Mouse (Mus musculus): ENCODE data around the gene Pogz. TPM values are rescaled to one million over a fixed set of nuclear protein-coding genes. Genes with fewer than 3 reads are reported as not detected.

Gene Pogz
- 22.7 and 23.4 TPM in 2 replicates for polyA plus RNA-seq (2015; fragmentation: Nextera tagmentation; extraction: Ambion mirVana)

DNA sequence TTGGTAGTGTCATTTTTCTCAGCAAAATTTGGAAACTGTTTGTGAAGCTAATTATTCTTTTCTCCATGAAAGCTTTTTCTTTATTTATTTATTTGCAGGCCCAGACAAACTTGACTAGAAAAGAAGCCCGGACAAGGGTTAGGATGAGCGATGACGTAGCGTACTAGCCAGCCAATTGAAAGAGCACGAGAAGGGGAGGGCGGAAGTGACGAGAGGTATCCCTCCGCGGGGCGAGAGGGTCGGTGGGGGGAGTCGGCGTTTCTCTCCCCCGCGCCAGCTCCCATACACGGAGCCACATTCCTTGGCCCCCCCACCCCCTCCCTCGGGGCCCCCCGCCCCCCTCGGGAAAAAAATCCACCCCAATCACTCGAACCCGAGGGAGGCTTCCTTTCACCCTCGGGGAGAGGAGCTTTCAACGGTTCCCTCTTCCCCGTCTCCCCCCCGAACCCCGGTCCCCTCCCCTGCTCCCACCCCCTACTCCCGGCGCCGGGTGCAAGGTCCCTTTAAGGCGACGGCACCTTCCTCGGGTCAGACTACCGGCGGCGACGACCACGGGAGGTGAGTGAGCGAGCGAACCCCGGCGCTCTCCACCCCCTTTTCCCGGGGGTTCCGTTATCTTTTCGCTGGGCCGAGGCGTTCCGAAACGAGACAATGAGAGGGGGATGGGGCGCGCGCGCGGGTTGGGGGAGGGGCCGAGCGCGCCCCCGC is at the start of gene Pogz:
Pogz (plus strand) TSS at position 385 of the 708 bp plus-strand sequence.
- Histone ChIP-seq H3K4me1 (replicated peaks) (peaks cover 26% of the 10 kb centered on the region), H3K4me3 (peak within 1 kb of the TSS; percentile 66), H3K27me3 (peaks cover 12% of the 10 kb centered on the region; the same call in 1 of the 2 replicates), H3K9me3 (no peaks in the 10 kb centered on the region), H3K36me3 (no peaks in the 10 kb centered on the region), H3K9ac (peak within 1 kb of the TSS; percentile 86), H3K4me2 (peak within 1 kb of the TSS; percentile 79), H3K27ac (peak within 1 kb of the TSS; percentile 100)
- peak; percentile 93 for ATAC-seq (ENCODE audit: low FRiP score)
- 2% methylated on average over 42 of the region's 57 CpGs for WGBS

GRCm38 (mm10) chr3:94789071-94789470 is 48.3 kb upstream of the Pogz start:
- H3K4me3 ChIP-seq, result no peak overlapping the region
- H3K36me3 ChIP-seq, result no peaks in the 10 kb centered on the region
- H3K27ac ChIP-seq, result no peak overlapping the region
- H3K4me2 ChIP-seq, result no peak overlapping the region
- WGBS, result 96% methylated on average over 1 of the region's 1 CpGs
- H3K4me1 ChIP-seq (replicated peaks), result peaks cover 13% of the 10 kb centered on the region
- no peak for ATAC-seq (ENCODE audit: low FRiP score)
- H3K9me3 ChIP-seq, result no peaks in the 10 kb centered on the region
- 0 out of 2 replicates have a peak, but pooled peaks cover 6% of the 10 kb centered on the region for H3K27me3 ChIP-seq
- H3K9ac ChIP-seq, result no peak overlapping the region

GRCm38 (mm10) chr3:94789516-94789915 is 47.9 kb upstream of the Pogz start:
- 88% methylated on average over 2 of the region's 2 CpGs for WGBS
- H3K9me3 ChIP-seq, result no peaks in the 10 kb centered on the region
- no peak overlapping the region for H3K9ac ChIP-seq
- H3K4me2 ChIP-seq, result no peak overlapping the region
- H3K4me1 ChIP-seq (replicated peaks), result peaks cover 13% of the 10 kb centered on the region
- no peak overlapping the region for H3K27ac ChIP-seq
- H3K36me3 ChIP-seq, result no peaks in the 10 kb centered on the region
- ATAC-seq (ENCODE audit: low FRiP score), result no peak
- no peak overlapping the region for H3K4me3 ChIP-seq
- 0 out of 2 replicates have a peak, but pooled peaks cover 4% of the 10 kb centered on the region for H3K27me3 ChIP-seq

- no peak for ATAC-seq (ENCODE audit: low FRiP score)
- WGBS, result 88% methylated on average over 2 of the region's 2 CpGs
- H3K4me2 ChIP-seq, result no peak overlapping the region
These were observed 45.1 kb upstream of the Pogz start for GRCm38 (mm10) chr3:94792258-94792657.

GRCm38 (mm10) chr3:94793672-94794071 is 43.7 kb upstream of the Pogz start:
- H3K9ac ChIP-seq, result no peak overlapping the region
- no peaks in the 10 kb centered on the region for H3K4me1 ChIP-seq (replicated peaks)
- H3K27me3 ChIP-seq, result no peaks in the 10 kb centered on the region
- H3K4me3 ChIP-seq, result no peak overlapping the region
- 90% methylated on average over 2 of the region's 2 CpGs for WGBS
- H3K36me3 ChIP-seq, result no peaks in the 10 kb centered on the region
- no peak for ATAC-seq (ENCODE audit: low FRiP score)
- no peaks in the 10 kb centered on the region for H3K9me3 ChIP-seq
- H3K27ac ChIP-seq, result no peak overlapping the region
- H3K4me2 ChIP-seq, result no peak overlapping the region

More at GRCm38 (mm10) chr3:94792258-94792657, 45.1 kb upstream of the Pogz start:
- Histone ChIP-seq H3K9me3 (no peaks in the 10 kb centered on the region), H3K27ac (no peak overlapping the region), H3K4me1 (replicated peaks) (peaks cover 4% of the 10 kb centered on the region), H3K27me3 (no peaks in the 10 kb centered on the region), H3K9ac (no peak overlapping the region), H3K36me3 (no peaks in the 10 kb centered on the region), H3K4me3 (no peak overlapping the region)

DNA sequence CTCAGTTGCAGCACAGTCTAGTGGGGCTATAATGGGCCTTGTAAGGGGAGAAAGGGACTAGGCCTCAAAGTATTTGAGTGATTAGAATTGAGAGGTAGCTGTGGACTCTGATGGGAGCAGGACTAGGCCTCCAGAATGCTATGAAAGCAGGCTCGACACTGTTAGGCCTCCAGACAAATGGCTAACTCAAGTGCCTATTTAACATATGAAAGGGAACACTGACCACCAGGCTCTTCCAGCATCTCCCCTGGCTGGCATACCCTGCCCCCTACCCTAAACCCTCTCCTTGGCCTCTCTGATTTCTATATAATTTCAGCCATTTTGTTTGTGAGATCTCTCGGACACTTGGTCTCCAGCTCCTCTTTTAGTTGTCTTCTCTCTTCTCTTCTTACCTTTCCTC is 43.0 kb upstream of the Pogz start:
- H3K9me3 ChIP-seq, result no peaks in the 10 kb centered on the region
- H3K9ac ChIP-seq, result no peak overlapping the region
- H3K27me3 ChIP-seq, result no peaks in the 10 kb centered on the region
- H3K4me3 ChIP-seq, result no peak overlapping the region
- 56% methylated on average over 2 of the region's 2 CpGs for WGBS
- H3K27ac ChIP-seq, result no peak overlapping the region
- ATAC-seq (ENCODE audit: low FRiP score), result no peak
- no peaks in the 10 kb centered on the region for H3K4me1 ChIP-seq (replicated peaks)
- no peaks in the 10 kb centered on the region for H3K36me3 ChIP-seq
- no peak overlapping the region for H3K4me2 ChIP-seq

GRCm38 (mm10) chr3:94795596-94796140 is 41.7 kb upstream of the Pogz start:
- H3K4me1 ChIP-seq (replicated peaks), result no peaks in the 10 kb centered on the region
- no peak overlapping the region for H3K9ac ChIP-seq
- H3K9me3 ChIP-seq, result no peaks in the 10 kb centered on the region
- H3K36me3 ChIP-seq, result no peaks in the 10 kb centered on the region
- no peak for ATAC-seq (ENCODE audit: low FRiP score)
- H3K4me2 ChIP-seq, result no peak overlapping the region
- WGBS, result 59% methylated on average over 7 of the region's 7 CpGs
- no peak overlapping the region for H3K4me3 ChIP-seq
- H3K27me3 ChIP-seq, result no peaks in the 10 kb centered on the region
- no peak overlapping the region for H3K27ac ChIP-seq

GRCm38 (mm10) chr3:94796181-94796580 is 41.2 kb upstream of the Pogz start:
- Histone ChIP-seq H3K27me3 (no peaks in the 10 kb centered on the region), H3K9me3 (no peaks in the 10 kb centered on the region), H3K27ac (no peak overlapping the region), H3K4me2 (no peak overlapping the region), H3K9ac (no peak overlapping the region), H3K36me3 (no peaks in the 10 kb centered on the region), H3K4me1 (replicated peaks) (no peaks in the 10 kb centered on the region), H3K4me3 (no peak overlapping the region)
- ATAC-seq (ENCODE audit: low FRiP score), result no peak

- H3K4me2 ChIP-seq, result peak overlapping the region; percentile 31
- H3K4me3 ChIP-seq, result no peak overlapping the region
- H3K27me3 ChIP-seq, result 0 out of 2 replicates have a peak, but pooled peaks cover 3% of the 10 kb centered on the region
- H3K27ac ChIP-seq, result no peak overlapping the region
- no peaks in the 10 kb centered on the region for H3K9me3 ChIP-seq
- no peak overlapping the region; the same call in 1 of the 2 replicates for H3K9ac ChIP-seq
- peaks cover 12% of the 10 kb centered on the region; the same call in 1 of the 2 replicates for H3K4me1 ChIP-seq (replicated peaks)
- no peaks in the 10 kb centered on the region for H3K36me3 ChIP-seq
- 6% methylated on average over 10 of the region's 10 CpGs for WGBS
- ATAC-seq (ENCODE audit: low FRiP score), result no peak
These were observed 33.2 kb upstream of the Pogz start for GRCm38 (mm10) chr3:94804146-94804545.

DNA sequence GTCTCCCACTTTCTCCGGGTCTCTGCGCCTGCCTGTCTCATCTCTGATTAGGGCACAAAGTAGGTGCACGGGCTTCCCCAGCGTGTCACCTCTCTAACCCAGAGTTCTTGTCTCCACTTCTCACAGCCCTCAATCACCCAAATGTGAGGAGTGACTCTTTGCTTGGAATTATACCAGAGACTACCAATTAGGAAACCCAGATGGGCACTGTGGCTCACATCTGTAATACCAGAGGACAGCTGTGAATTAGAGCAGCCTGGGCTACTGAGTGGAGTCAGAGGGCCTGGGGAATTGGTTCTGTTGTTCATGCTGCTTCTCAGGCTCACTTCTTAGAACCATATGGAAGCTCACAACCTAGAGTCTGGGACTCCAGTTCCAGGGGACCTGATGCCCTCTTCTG is 32.4 kb upstream of the Pogz start:
- 86% methylated on average over 4 of the region's 4 CpGs for WGBS
- H3K27ac ChIP-seq, result no peak overlapping the region
- no peak overlapping the region for H3K9ac ChIP-seq
- 0 out of 2 replicates have a peak, but pooled peaks cover 3% of the 10 kb centered on the region for H3K27me3 ChIP-seq
- ATAC-seq (ENCODE audit: low FRiP score), result no peak
- H3K4me2 ChIP-seq, result no peak overlapping the region
- peaks cover 12% of the 10 kb centered on the region; the same call in 1 of the 2 replicates for H3K4me1 ChIP-seq (replicated peaks)
- H3K9me3 ChIP-seq, result no peaks in the 10 kb centered on the region
- H3K36me3 ChIP-seq, result no peaks in the 10 kb centered on the region
- no peak overlapping the region for H3K4me3 ChIP-seq

DNA sequence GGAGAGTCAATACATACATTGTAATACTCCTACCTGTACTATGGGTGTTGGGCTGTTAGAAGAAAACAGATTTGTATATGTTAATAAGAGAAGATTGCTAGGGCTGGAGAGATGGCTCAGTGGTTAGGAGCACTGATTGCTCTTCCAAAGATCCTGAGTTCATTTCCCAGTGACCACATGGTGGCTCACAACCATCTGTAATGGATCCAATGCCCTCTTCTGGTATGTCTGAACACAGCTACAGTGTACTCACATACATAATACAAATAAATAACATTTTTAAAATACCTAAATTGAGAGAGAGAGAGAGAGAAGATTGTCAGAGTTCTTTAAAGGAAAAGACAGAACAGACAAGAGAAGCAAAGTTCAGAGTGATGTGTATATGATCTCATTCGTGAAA is 29.1 kb upstream of the Pogz start:
- Histone ChIP-seq H3K4me2 (no peak overlapping the region), H3K36me3 (no peaks in the 10 kb centered on the region), H3K4me3 (no peak overlapping the region), H3K4me1 (replicated peaks) (peaks cover 12% of the 10 kb centered on the region; the same call in 1 of the 2 replicates), H3K27me3 (no peaks in the 10 kb centered on the region), H3K9ac (no peak overlapping the region), H3K27ac (no peak overlapping the region), H3K9me3 (no peaks in the 10 kb centered on the region)
- WGBS, result 82% methylated on average over 1 of the region's 1 CpGs
- no peak for ATAC-seq (ENCODE audit: low FRiP score)

DNA sequence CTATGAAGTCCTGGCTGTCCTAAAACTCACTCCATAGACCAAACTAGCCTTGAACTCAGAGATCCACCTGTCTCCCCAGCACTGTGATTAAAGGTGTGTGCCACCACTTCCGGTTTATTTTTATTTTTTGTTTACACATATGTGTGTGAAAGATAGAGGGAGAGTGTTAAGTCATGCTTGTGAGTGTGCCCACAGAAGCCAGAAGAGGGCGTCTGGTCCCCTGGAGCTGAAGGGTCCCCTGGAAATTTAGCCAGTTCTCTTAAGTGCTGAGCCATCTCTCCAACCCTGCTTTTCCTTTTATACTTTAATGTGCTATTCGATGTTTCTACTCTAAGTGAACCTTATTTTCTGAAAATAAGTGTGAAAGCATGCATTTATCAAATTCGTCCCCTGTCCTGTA is 25.7 kb upstream of the Pogz start:
- no peak for ATAC-seq (ENCODE audit: low FRiP score)
- 21% methylated on average over 4 of the region's 4 CpGs for WGBS
- Histone ChIP-seq H3K9ac (no peak overlapping the region), H3K4me2 (no peak overlapping the region), H3K9me3 (no peaks in the 10 kb centered on the region), H3K4me1 (replicated peaks) (no peaks in the 10 kb centered on the region), H3K36me3 (no peaks in the 10 kb centered on the region), H3K4me3 (no peak overlapping the region), H3K27me3 (no peaks in the 10 kb centered on the region), H3K27ac (no peak overlapping the region)

DNA sequence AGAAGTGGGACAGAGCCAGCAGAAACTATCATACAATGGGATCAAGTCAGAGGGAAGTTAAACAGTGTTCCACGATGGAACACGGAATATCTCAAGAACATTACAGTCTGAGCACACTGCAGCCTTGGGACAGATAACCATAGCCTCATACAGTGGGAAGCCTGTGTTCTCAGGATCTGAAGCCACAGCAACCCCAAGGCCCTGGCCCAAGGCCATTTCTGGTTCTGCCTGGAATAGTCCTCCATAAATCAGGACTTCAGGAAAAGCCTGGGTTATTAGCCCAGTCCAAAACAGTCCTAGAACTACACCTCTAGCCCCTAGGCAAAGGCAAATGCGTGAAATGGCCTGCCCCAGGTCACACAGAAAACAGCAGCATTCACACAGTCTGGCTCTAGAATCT is 23.7 kb upstream of the Pogz start:
- H3K27ac ChIP-seq, result no peak overlapping the region

More for the DNA sequence above, 23.7 kb upstream of the Pogz start:
- 93% methylated on average over 3 of the region's 3 CpGs for WGBS
- no peak overlapping the region for H3K4me3 ChIP-seq
- H3K27me3 ChIP-seq, result no peaks in the 10 kb centered on the region
- H3K4me2 ChIP-seq, result no peak overlapping the region
- no peaks in the 10 kb centered on the region for H3K4me1 ChIP-seq (replicated peaks)
- H3K9ac ChIP-seq, result no peak overlapping the region
- ATAC-seq (ENCODE audit: low FRiP score), result no peak
- no peaks in the 10 kb centered on the region for H3K9me3 ChIP-seq
- H3K36me3 ChIP-seq, result no peaks in the 10 kb centered on the region
